Mouse (Mus musculus) brain, embryonic 14.5 days (tissue): ENCODE results near the gene Adamts9.

ENCODE experiments used
- CTCF ChIP-seq: fragments of 200-500 bp; IDR thresholded peaks from 2 replicates; pipeline ENCODE4 v1.5.1; 2012; ENCODE audit warnings: inconsistent platforms, mild to moderate bottlenecking, moderate library complexity, borderline replicate concordance; ENCODE audit not compliant: insufficient read depth, insufficient read length; ENCODE audit errors: extremely low read depth
- POLR2A ChIP-seq: fragments of 200-500 bp; IDR thresholded peaks from 2 replicates; pipeline ENCODE4 v1.6.1; 2012; ENCODE audit warnings: mild to moderate bottlenecking, inconsistent platforms, borderline replicate concordance; ENCODE audit not compliant: poor library complexity, insufficient read depth, insufficient read length, severe bottlenecking; ENCODE audit errors: extremely low read depth

DNA sequence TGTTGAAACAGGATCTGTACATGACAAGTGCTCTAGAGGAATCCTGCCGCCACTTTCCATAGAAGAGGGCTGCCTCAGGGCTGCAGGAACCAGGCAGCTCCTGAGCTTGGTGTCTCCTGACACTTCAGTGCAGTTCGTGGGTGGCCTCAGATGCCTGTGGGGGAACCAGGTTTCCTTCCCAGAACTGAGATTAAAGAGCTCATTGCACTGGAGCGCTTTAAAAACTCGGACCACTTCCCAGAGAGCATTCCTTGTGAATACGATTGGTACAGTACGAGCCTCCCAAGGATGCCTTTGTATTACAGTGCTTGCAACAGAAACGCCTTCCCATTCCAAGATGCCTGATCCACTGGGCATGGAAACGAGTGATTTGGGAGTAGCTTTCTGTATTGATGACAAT, 18.8 kb downstream of the Adamts9 start:
- TF ChIP-seq POLR2A (no peak), CTCF (no peak)
